Mouse (Mus musculus): ENCODE measurements around the gene Dctn1.

GRCm38 (mm10) chr6:83175996-83176395 lies 10.3 kb downstream of the Dctn1 start:
- TF ChIP-seq MYOD1 (IDR thresholded peaks at IDR 0.05; ENCODE audit: control insufficient read depth, insufficient read length, low read depth) (no peak), CTCF (IDR thresholded peaks at IDR 0.05; ENCODE audit: control insufficient read depth, insufficient read depth, insufficient read length) (no peak), USF1 (IDR thresholded peaks at IDR 0.05; ENCODE audit: low read depth) (no peak), MYOG (IDR thresholded peaks at IDR 0.05; ENCODE audit: control insufficient read depth, extremely low read depth, insufficient read length) (no peak)
